Mouse (Mus musculus) MEL (cell line): ENCODE data around the gene Parp4.

ENCODE experiments used
- BHLHE40 ChIP-seq: IDR thresholded peaks from 2 replicates; pipeline ENCODE4 v1.6.1; 2012; ENCODE audit warnings: low read depth, mild to moderate bottlenecking, inconsistent platforms, low read length, improper control_type of control experiment, borderline replicate concordance
- E2F4 ChIP-seq: IDR thresholded peaks from 2 replicates; pipeline ENCODE4 v1.6.1; 2011; ENCODE audit warnings: low read depth, low read length, improper control_type of control experiment, borderline replicate concordance
- ELF1 ChIP-seq: IDR thresholded peaks from 2 replicates; pipeline ENCODE4 v1.6.1; 2014; ENCODE audit warnings: low read depth, mild to moderate bottlenecking, inconsistent platforms, low read length, improper control_type of control experiment, moderate library complexity
- EP300 ChIP-seq, 2 experiments: IDR thresholded peaks; 2 replicates each; pipeline ENCODE4 v1.6.1; 2011; ENCODE audit warnings: improper control_type of control experiment in 2 of 2, low read length in 2 of 2, low read depth in 1 of 2, mild to moderate bottlenecking in 1 of 2
- MEF2A ChIP-seq: IDR thresholded peaks from 2 replicates; pipeline ENCODE4 v1.6.1; 2014; ENCODE audit warnings: low read depth, mild to moderate bottlenecking, inconsistent platforms, low read length, improper control_type of control experiment; ENCODE audit not compliant: poor library complexity, insufficient replicate concordance, severe bottlenecking; ENCODE audit errors: extremely low read depth
- NRF1 ChIP-seq: IDR thresholded peaks from 2 replicates; pipeline ENCODE4 v1.6.1; 2014; ENCODE audit warnings: low read depth, mild to moderate bottlenecking, inconsistent platforms, low read length, improper control_type of control experiment, moderate library complexity; ENCODE audit not compliant: poor library complexity, insufficient read depth, severe bottlenecking
- POLR2A ChIP-seq, 2 experiments: IDR thresholded peaks; 2 replicates each; pipeline ENCODE4 v1.6.1; 2011 to 2012; ENCODE audit warnings: low read length in 2 of 2, mild to moderate bottlenecking in 2 of 2, control low read depth in 1 of 2, improper control_type of control experiment in 1 of 2, low read depth in 1 of 2, moderate library complexity in 1 of 2; ENCODE audit not compliant: control insufficient read depth in 1 of 2, insufficient read depth in 1 of 2, poor library complexity in 1 of 2
- POLR2AphosphoS5 ChIP-seq: IDR thresholded peaks from 2 replicates; pipeline ENCODE4 v1.6.1; 2012; ENCODE audit warnings: low read depth, borderline replicate concordance, mild to moderate bottlenecking, inconsistent platforms, low read length, moderate library complexity, mixed read lengths
- USF1 ChIP-seq: IDR thresholded peaks from 2 replicates; pipeline ENCODE4 v1.6.1; 2014; ENCODE audit warnings: low read depth, mild to moderate bottlenecking, inconsistent platforms, low read length, improper control_type of control experiment, moderate library complexity

DNA sequence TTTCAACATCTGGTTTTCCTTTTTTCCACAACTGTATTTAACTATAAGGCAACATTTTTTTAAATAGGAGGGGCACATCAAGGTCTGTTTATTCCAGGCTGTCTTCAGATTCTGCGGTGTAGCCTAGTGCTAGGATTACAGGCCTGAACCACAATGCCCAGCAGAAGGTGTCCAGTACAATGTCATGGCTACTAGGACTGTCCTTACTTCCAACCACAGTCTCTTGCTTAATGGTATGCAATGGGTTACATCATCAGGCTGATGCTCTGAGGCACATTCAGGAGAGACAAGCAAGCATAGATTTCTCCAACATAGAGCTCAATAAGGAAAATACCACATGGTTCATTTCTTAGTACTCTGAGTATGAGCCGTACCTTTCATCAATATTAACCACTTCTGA, 20.7 kb upstream of the Parp4 start:
- no peak for TF ChIP-seq USF1
- no peak for TF ChIP-seq NRF1
- no peak for TF ChIP-seq MEF2A
- TF ChIP-seq BHLHE40: no peak
- no peak for TF ChIP-seq ELF1
- TF ChIP-seq POLR2AphosphoS5: no peak
- TF ChIP-seq POLR2A (IDR thresholded peaks at IDR 0.05; ENCODE audit: control insufficient read depth in 1 of 2, insufficient read depth in 1 of 2, low read depth in 1 of 2, low read length in 2 of 2, poor library complexity in 1 of 2): no peak
- no peak for TF ChIP-seq E2F4
- no peak for TF ChIP-seq EP300 (IDR thresholded peaks at IDR 0.05; ENCODE audit: low read depth in 1 of 2, low read length in 2 of 2)
